Mouse (Mus musculus) cerebellum, adult 11-12 months (tissue): ENCODE data around the gene Parp14.

Source experiments
- DNase-seq: peaks from one replicate; pipeline ENCODE4 v3.0.0; 2022

Gene Parp14

GRCm38 (mm10) chr16:35869656-35870055 is 1.7 kb downstream of the Parp14 start:
- DNase-seq = no peak

- DNase-seq = no peak
Measured at GRCm38 (mm10) chr16:35869126-35869525, 2.2 kb downstream of the Parp14 start.

- DNase-seq = no peak
Measured at GRCm38 (mm10) chr16:35867726-35868125, 3.6 kb downstream of the Parp14 start.

GRCm38 (mm10) chr16:35862057-35862456 is 9.3 kb downstream of the Parp14 start:
- DNase-seq = no peak

GRCm38 (mm10) chr16:35860236-35860635 is 11.1 kb downstream of the Parp14 start:
- DNase-seq = no peak

GRCm38 (mm10) chr16:35856766-35857165 is 14.6 kb downstream of the Parp14 start:
- DNase-seq = no peak

GRCm38 (mm10) chr16:35855846-35856245 is 15.5 kb downstream of the Parp14 start:
- no peak for DNase-seq

GRCm38 (mm10) chr16:35847138-35847537 is 24.2 kb downstream of the Parp14 start:
- no peak for DNase-seq

- DNase-seq = no peak
Measured at GRCm38 (mm10) chr16:35839680-35840079, 31.7 kb downstream of the Parp14 start.

- no peak for DNase-seq
Measured at GRCm38 (mm10) chr16:35834653-35835052, 36.7 kb downstream of the Parp14 start.

- DNase-seq = no peak
Measured at GRCm38 (mm10) chr16:35832926-35833325, 38.4 kb downstream of the Parp14 start.

- DNase-seq = no peak
Measured at GRCm38 (mm10) chr16:35829999-35830398, 41.3 kb downstream of the Parp14 start.

GRCm38 (mm10) chr16:35817255-35818089 is 53.9 kb downstream of the Parp14 start:
- DNase-seq = peak; percentile 84

GRCm38 (mm10) chr16:35813119-35813518 is 58.2 kb downstream of the Parp14 start:
- no peak for DNase-seq

- no peak for DNase-seq
Measured at GRCm38 (mm10) chr16:35808838-35809237, 62.5 kb downstream of the Parp14 start.

- no peak for DNase-seq
Measured at GRCm38 (mm10) chr16:35807663-35807992, 63.7 kb downstream of the Parp14 start.

GRCm38 (mm10) chr16:35806973-35807662 is 64.2 kb downstream of the Parp14 start:
- DNase-seq = no peak

- no peak for DNase-seq
Measured at GRCm38 (mm10) chr16:35803723-35804122, 67.6 kb downstream of the Parp14 start.

- DNase-seq = no peak
Measured at GRCm38 (mm10) chr16:35802163-35802562, 69.2 kb downstream of the Parp14 start.

GRCm38 (mm10) chr16:35791962-35792521 is 79.3 kb downstream of the Parp14 start:
- DNase-seq = no peak

GRCm38 (mm10) chr16:35788330-35788729 is 83.0 kb downstream of the Parp14 start:
- no peak for DNase-seq

- DNase-seq = no peak
Measured at GRCm38 (mm10) chr16:35787568-35788189, 83.7 kb downstream of the Parp14 start.

GRCm38 (mm10) chr16:35787163-35787562 is 84.2 kb downstream of the Parp14 start:
- no peak for DNase-seq
